ENCODE assay signal across 7 mouse cellular contexts in the genomic region with DNA sequence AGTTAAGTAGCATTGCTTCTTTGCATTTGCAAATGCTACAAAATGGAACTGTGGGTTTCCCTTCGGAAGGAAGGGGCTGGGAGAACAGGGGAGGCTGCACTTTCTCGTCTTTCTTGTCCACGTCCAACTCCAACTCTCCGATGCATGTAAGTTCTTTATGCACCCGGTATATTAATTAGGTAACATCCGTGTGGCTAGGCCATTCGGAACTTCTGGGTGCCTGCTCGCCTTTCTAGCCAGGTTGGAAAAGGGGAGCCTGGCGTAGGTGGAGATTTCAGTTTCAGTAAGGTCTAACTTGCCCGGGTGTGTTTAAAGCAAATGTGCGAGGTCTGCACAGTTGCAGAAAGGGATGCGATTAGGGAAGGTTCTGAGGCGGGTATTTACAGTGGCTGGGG. TPM values are rescaled to one million over a fixed set of nuclear protein-coding genes. Genes with fewer than 3 reads are reported as not detected.
A peak's percentile ranks its signal among the peaks of the same experiment; 100 is the strongest.
DNase-seq lines count a peak whose midpoint lies in the region; ATAC-seq and TF ChIP-seq lines count a peak whose summit lies in the region.

No protein-coding gene starts in this region.

- H3K9me3 ChIP-seq in forebrain, embryonic 10.5 days = no peaks in the 10 kb centered on the region
- H3K9me3 ChIP-seq in intestine, embryonic 15.5 days = no peaks in the 10 kb centered on the region
- no peaks in the 10 kb centered on the region for H3K9me3 ChIP-seq in neural tube, embryonic 13.5 days

- peaks cover 95% of the 10 kb centered on the region for H3K27me3 ChIP-seq in forebrain, embryonic 10.5 days (ENCODE audit: poor library complexity, severe bottlenecking)
- H3K27me3 ChIP-seq in intestine, embryonic 15.5 days (replicated peaks) = peaks cover 29% of the 10 kb centered on the region
- H3K27me3 ChIP-seq in neural tube, embryonic 13.5 days = peaks cover 46% of the 10 kb centered on the region

- under 1% methylated on average over 13 of the region's 13 CpGs for WGBS in forebrain, embryonic 10.5 days
- 2% methylated on average over 13 of the region's 13 CpGs for WGBS in intestine, embryonic 15.5 days
- 3% methylated on average over 13 of the region's 13 CpGs for WGBS in neural tube, embryonic 13.5 days

- peak overlapping the region; percentile 50 for H3K9ac ChIP-seq in intestine, embryonic 15.5 days
- H3K9ac ChIP-seq in neural tube, embryonic 13.5 days = peak overlapping the region; percentile 77

- no peak for DNase-seq in left cerebral cortex, adult 2 months (ENCODE audit: extremely low spot score in 1 of 2, low spot score in 2 of 2)
- no peak for DNase-seq in left cerebral cortex, postnatal 14 days (ENCODE audit: low spot score in 2 of 2)
- peak; percentile 24 for DNase-seq in forebrain, embryonic 10.5 days (ENCODE audit: extremely low spot score, low spot score)
- DNase-seq in left cerebral cortex, adult 18-20 months (ENCODE audit: low spot score in 2 of 2) = no peak
- DNase-seq in ovary, postnatal 36 days (ENCODE audit: low spot score) = no peak

- H3K36me3 ChIP-seq in forebrain, embryonic 10.5 days (replicated peaks) = no peaks in the 10 kb centered on the region
- H3K36me3 ChIP-seq in intestine, embryonic 15.5 days = no peaks in the 10 kb centered on the region
- no peaks in the 10 kb centered on the region for H3K36me3 ChIP-seq in neural tube, embryonic 13.5 days

- peak overlapping the region; percentile 95 for H3K4me2 ChIP-seq in intestine, embryonic 15.5 days (replicated peaks)
- peak overlapping the region; percentile 74 for H3K4me2 ChIP-seq in neural tube, embryonic 13.5 days

- TF ChIP-seq CTCF in left cerebral cortex, adult 2 months (IDR thresholded peaks at IDR 0.05) = no peak

- intact Hi-C loops in left cerebral cortex, adult 2 months (cut with DNase I) = loop anchor here (5.0 to 10.0 kb wide), 4 partner anchors 77 to 635 kb away; no protein-coding TSS in a partner anchor
- intact Hi-C loops in left cerebral cortex, postnatal 14 days (cut with DNase I) = loop anchor here (5.0 to 10.0 kb wide), 2 partner anchors 77 to 435 kb away; no protein-coding TSS in a partner anchor

- no peak for ATAC-seq in intestine, embryonic 15.5 days
- no peak for ATAC-seq in neural tube, embryonic 13.5 days (ENCODE audit: low read depth)

- H3K4me1 ChIP-seq in forebrain, embryonic 10.5 days = peaks cover 40% of the 10 kb centered on the region
- peaks cover 11% of the 10 kb centered on the region; the same call in 1 of the 2 replicates for H3K4me1 ChIP-seq in intestine, embryonic 15.5 days (replicated peaks)
- peaks cover 67% of the 10 kb centered on the region for H3K4me1 ChIP-seq in neural tube, embryonic 13.5 days (replicated peaks)

- peak overlapping the region; percentile 83 for H3K27ac ChIP-seq in left cerebral cortex, adult 2 months
- H3K27ac ChIP-seq in forebrain, embryonic 10.5 days = peak overlapping the region; percentile 70
- H3K27ac ChIP-seq in intestine, embryonic 15.5 days = no peak overlapping the region
- no peak overlapping the region for H3K27ac ChIP-seq in neural tube, embryonic 13.5 days (replicated peaks)

- peak overlapping the region; percentile 75 for H3K4me3 ChIP-seq in left cerebral cortex, adult 2 months
- peak overlapping the region; percentile 66 for H3K4me3 ChIP-seq in forebrain, embryonic 10.5 days
- peak overlapping the region; percentile 59 for H3K4me3 ChIP-seq in intestine, embryonic 15.5 days (replicated peaks)
- H3K4me3 ChIP-seq in neural tube, embryonic 13.5 days = peak overlapping the region; percentile 66

RNA-seq across cellular contexts. Expression of a gene that starts 3.6 kb away (rescaled TPM):
- 10 to 100 TPM; 59.8 to 62.6 TPM for total RNA-seq in left cerebral cortex, adult 2 months (2021)
- total RNA-seq in left cerebral cortex, postnatal 14 days (2021) = 10 to 100 TPM; 72.5 to 75.9 TPM
- polyA plus RNA-seq in forebrain, embryonic 10.5 days (2016; fragmentation: Nextera tagmentation; extraction: Ambion mirVana) = 2.5 and 3.0 TPM in 2 replicates
- polyA plus RNA-seq in intestine, embryonic 15.5 days (2015; fragmentation: Nextera tagmentation; extraction: Ambion mirVana) = 2.0 and 2.2 TPM in 2 replicates
- 25.9 and 26.8 TPM in 2 replicates for polyA plus RNA-seq in neural tube, embryonic 13.5 days (2015; fragmentation: Nextera tagmentation; extraction: Ambion mirVana)
- 10 to 100 TPM; 48.3 to 53.3 TPM for total RNA-seq in left cerebral cortex, adult 18-20 months (2021)

Comparison
In these comparisons a context has a peak if more than half of its experiments do, and no peak if none do; other contexts are left out.
1. H3K27ac ChIP-seq: peak in left cerebral cortex, adult 2 months (single experiment) and forebrain, embryonic 10.5 days (single experiment); none in intestine, embryonic 15.5 days (single experiment) and neural tube, embryonic 13.5 days (single experiment).
2. Peak in every context shown above with its lines, with median percentiles within 50 percentile points of each other: H3K4me3 ChIP-seq.